Mouse (Mus musculus) adrenal gland, adult 8-10 months (tissue): ENCODE results near the gene Krtap6-2. TPM values are rescaled to one million over a fixed set of nuclear protein-coding genes. Genes with fewer than 3 reads are reported as not detected.

ENCODE experiments used
- DNase-seq: peaks from one replicate; pipeline ENCODE4 v3.0.0; 2022
- total RNA-seq, 4 experiments: library from RNA; stranded (reverse); gene quantifications; 2 replicates each; pipeline ENCODE4 v1.2.4; 2022

Krtap6-2 gene
- not detected for total RNA-seq

DNA sequence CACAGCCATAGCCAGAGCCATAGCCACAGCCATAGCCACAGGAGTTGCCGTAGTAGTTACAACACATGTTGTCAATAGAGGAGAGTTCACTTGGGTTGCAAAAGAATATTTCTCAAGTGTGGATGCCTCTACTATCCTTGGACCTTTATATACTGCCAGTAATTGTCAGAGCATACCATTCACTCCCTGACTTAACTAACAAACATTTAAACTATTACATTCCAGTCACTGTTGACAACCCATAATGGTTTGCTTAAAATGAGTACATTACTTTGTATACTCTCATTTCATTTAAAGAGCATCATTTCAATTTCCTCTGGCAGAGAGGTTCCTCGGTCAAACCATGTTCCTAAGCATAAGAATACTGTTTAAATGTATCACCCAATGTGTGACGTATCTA lies at the start of gene Krtap6-2:
TSS of gene Krtap6-2 (minus strand) at position 101 of the 400 bp plus-strand sequence.
- DNase-seq: no peak

DNA sequence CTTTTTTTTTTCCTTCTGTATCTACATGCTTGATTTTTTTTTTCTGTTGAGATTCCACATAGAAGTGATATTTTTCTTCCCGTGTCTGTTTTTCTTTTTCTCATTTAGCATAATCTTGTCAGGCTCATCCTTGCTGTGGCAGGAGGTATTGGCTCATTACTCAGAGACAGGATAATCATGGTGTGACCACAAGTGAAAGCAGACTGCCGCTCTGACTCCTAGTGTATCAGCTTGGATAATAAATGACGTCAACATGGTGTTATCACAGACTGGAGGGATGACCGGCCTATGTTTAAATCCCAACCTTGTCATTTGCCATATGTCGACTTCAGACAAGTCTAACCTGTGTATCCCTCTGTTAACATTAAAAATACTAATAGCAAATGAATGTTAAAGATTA lies 41.3 kb upstream of the Krtap6-2 start:
- no peak for DNase-seq

- DNase-seq: no peak
Measured at GRCm38 (mm10) chr16:89429586-89429985, 9.7 kb upstream of the Krtap6-2 start.

DNA sequence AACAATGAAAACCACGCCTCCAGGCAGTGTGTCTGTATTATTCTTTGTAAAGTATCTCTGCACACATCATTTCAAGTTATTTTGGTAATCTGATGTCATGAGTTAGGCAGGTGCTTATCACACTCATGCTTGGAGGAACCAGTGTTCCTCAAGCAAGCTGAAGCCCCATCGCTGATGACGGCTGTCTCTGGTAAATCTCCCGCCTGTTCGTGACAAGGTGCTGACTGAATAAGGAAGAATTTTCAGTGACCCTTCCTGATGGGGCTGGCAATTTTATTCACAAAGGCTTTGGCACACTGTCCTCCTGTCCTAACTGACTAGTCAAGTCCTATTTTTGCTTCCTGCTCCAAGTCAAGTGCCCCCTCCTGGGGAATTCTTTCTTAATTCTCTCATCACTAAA lies 5.4 kb upstream of the Krtap6-2 start:
- DNase-seq: no peak

GRCm38 (mm10) chr16:89416311-89416710 lies 3.6 kb downstream of the Krtap6-2 start:
- DNase-seq: peak; percentile 33

- DNase-seq: no peak
Measured at GRCm38 (mm10) chr16:89410345-89411068, 9.4 kb downstream of the Krtap6-2 start.

DNA sequence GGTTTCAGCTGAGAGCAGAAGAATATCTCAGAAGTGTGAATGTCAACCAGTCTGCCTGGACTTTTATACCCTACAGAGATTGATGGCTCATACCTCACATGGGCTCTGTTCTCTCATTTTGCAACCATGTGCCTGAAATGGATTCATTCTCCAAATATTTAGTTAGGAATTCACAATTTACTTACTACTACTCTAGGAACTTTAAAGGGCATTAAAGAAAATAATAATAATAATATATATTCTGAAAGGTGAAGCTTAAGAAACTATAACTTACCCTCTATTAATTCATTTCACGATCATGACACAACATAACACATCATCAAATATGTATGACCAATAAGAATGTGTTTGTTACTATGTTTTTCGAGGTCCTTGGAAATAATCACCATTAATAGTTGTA lies 16.1 kb downstream of the Krtap6-2 start, which contains the start of gene Krtap21-1:
TSS of gene Krtap21-1 (minus strand) at position 101 of the 400 bp plus-strand sequence.
- no peak for DNase-seq

DNA sequence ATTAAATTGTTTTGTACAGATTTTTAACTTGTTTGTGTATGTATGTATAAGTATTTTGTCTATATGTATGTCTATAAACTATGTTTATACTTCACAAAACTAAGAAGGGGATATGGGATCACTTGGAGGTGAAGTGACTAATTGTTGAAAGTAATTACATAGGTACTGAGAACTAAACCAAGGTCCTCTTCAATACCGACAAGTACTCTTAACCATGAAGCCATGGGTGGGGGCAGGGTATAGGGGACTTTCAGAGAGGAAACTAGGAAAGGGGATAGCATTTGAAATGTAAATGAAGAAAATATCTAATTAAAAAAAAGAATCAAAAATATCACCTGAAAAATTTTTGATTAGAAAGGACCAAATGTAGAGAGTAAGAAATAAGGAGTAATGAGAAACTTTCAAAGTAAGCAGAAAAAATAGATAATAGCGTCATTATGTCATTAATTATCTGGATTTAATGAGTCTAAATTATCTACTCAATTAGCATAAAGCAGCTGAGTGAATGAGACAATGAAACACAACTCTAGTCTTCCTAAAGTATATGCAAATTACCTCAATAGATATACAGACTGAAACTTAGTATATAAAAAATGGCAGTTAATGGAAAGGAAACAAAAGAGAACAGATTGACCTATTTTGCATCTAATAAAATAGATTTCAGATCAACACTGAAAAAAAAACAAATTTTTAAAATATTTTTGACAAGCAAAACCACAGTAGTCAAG lies 47.0 kb downstream of the Krtap6-2 start:
- no peak for DNase-seq

Other genes with a start within 250 kb of the Krtap6-2 start
- not detected for gene 1110057P08Rik, start 245.4 kb downstream of the Krtap6-2 start, total RNA-seq
- gene Krtap20-2, start 214.2 kb downstream of the Krtap6-2 start, total RNA-seq: not detected
- gene Krtap21-1, start 16.2 kb downstream of the Krtap6-2 start, total RNA-seq: not detected
- gene Krtap8-1, start 67.8 kb upstream of the Krtap6-2 start, total RNA-seq: not detected
- gene Krtap7-1, start 88.2 kb upstream of the Krtap6-2 start, total RNA-seq: not detected
- not detected for gene Krtap11-1, start 151.1 kb upstream of the Krtap6-2 start, total RNA-seq